Mouse (Mus musculus) ES-Bruce4 (cell line): ENCODE data around the gene Iqck.

Source experiments
- CTCF ChIP-seq: IDR thresholded peaks from one replicate; pipeline ENCODE4 v1.8.1; 2011; ENCODE audit warnings: low read depth, low read length
- POLR2A ChIP-seq: IDR thresholded peaks from one replicate; pipeline ENCODE4 v1.8.1; 2011; ENCODE audit warnings: low read length; ENCODE audit not compliant: insufficient read depth

DNA sequence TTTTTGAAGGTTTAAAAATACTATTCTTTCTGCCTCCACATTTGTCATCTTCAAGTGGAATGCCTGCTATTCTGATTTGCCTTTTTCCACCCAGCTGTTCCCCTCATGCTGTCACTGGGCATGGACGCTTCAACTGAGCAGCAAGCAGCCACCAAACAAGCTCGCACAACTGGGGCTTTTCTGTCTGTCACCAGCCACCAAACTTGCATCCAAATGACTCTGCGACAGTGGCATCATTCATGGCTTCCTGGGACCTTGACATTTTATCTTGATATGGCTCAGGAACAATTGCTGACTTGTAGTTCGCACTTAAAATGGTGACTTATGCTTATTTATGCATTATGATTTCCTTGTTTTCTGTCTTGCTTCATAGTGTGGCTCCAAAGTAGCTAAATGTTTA is 29.4 kb downstream of the Iqck start:
- TF ChIP-seq POLR2A (no peak), CTCF (no peak)
